Mouse (Mus musculus): Measurements from ENCODE around the gene Chad. TPM values are rescaled to one million over a fixed set of nuclear protein-coding genes. Genes with fewer than 3 reads are reported as not detected.

Chad gene
- polyA plus RNA-seq, 1 experiment from 2014 or later = 0.52 TPM

GRCm38 (mm10) chr11:94614603-94615002, 49.8 kb downstream of the Chad start:
- no peak for DNase-seq (ENCODE audit: low spot score)
- Histone ChIP-seq H3K4me1 (ENCODE audit: control insufficient read depth, insufficient read depth, low read length) (no peaks in the 10 kb centered on the region), H3K9me3 (replicated peaks; ENCODE audit: control insufficient read depth, low read length) (no peaks in the 10 kb centered on the region), H3K9ac (replicated peaks; ENCODE audit: low read length) (no peak overlapping the region), H3K36me3 (replicated peaks; ENCODE audit: control insufficient read depth, insufficient read depth, low read depth, low read length) (no peaks in the 10 kb centered on the region), H3K27ac (replicated peaks; ENCODE audit: low read depth, low read length) (no peak overlapping the region), H3K4me2 (ENCODE audit: low read depth, low read length) (no peak overlapping the region), H3K27me3 (ENCODE audit: control insufficient read depth, insufficient read depth, low read length) (no peaks in the 10 kb centered on the region), H3K4me3 (ENCODE audit: low read depth, low read length) (no peak overlapping the region)
- 88% methylated on average over 4 of the region's 4 CpGs for WGBS
- ATAC-seq (replicated peaks; ENCODE audit: insufficient number of reproducible peaks, low FRiP score, low TSS enrichment, low read depth) = no peak

DNA sequence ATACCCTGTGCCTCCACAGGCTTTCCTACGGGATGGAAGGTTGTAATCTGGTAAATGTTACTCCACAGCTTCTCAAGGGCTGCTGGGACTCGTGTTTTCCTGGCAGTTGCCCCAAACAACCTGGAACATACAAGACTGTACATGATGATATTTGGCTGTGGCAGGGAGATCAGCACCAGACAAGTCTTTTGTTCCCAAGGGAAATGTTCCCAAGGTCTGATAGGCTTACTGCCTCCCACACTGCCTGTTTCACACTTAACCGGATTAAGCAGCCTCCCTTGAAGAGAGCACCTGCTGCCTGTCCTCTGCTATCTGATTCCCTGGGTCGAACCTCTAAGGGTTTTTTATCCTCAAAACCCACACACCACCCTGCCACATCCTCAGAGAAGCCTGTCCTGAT, 50.6 kb downstream of the Chad start:
- Histone ChIP-seq H3K9ac (replicated peaks; ENCODE audit: low read length) (no peak overlapping the region), H3K4me2 (ENCODE audit: low read depth, low read length) (no peak overlapping the region), H3K9me3 (replicated peaks; ENCODE audit: control insufficient read depth, low read length) (no peaks in the 10 kb centered on the region), H3K27me3 (ENCODE audit: control insufficient read depth, insufficient read depth, low read length) (no peaks in the 10 kb centered on the region), H3K27ac (replicated peaks; ENCODE audit: low read depth, low read length) (no peak overlapping the region), H3K4me3 (ENCODE audit: low read depth, low read length) (no peak overlapping the region), H3K4me1 (ENCODE audit: control insufficient read depth, insufficient read depth, low read length) (no peaks in the 10 kb centered on the region), H3K36me3 (replicated peaks; ENCODE audit: control insufficient read depth, insufficient read depth, low read depth, low read length) (no peaks in the 10 kb centered on the region)
- no peak for DNase-seq (ENCODE audit: low spot score)
- 38% methylated on average over 4 of the region's 4 CpGs for WGBS
- no peak for ATAC-seq (replicated peaks; ENCODE audit: insufficient number of reproducible peaks, low FRiP score, low TSS enrichment, low read depth)

GRCm38 (mm10) chr11:94617646-94618045, 52.8 kb downstream of the Chad start:
- WGBS = 88% methylated on average over 2 of the region's 2 CpGs
- no peaks in the 10 kb centered on the region for H3K27me3 ChIP-seq (ENCODE audit: control insufficient read depth, insufficient read depth, low read length)
- H3K4me2 ChIP-seq (ENCODE audit: low read depth, low read length) = no peak overlapping the region
- no peak overlapping the region for H3K9ac ChIP-seq (replicated peaks; ENCODE audit: low read length)
- H3K4me3 ChIP-seq (ENCODE audit: low read depth, low read length) = no peak overlapping the region
- no peak overlapping the region for H3K27ac ChIP-seq (replicated peaks; ENCODE audit: low read depth, low read length)
- ATAC-seq (replicated peaks; ENCODE audit: insufficient number of reproducible peaks, low FRiP score, low TSS enrichment, low read depth) = no peak
- H3K9me3 ChIP-seq (replicated peaks; ENCODE audit: control insufficient read depth, low read length) = no peaks in the 10 kb centered on the region
- H3K4me1 ChIP-seq (ENCODE audit: control insufficient read depth, insufficient read depth, low read length) = no peaks in the 10 kb centered on the region
- DNase-seq (ENCODE audit: low spot score) = no peak
- no peaks in the 10 kb centered on the region for H3K36me3 ChIP-seq (replicated peaks; ENCODE audit: control insufficient read depth, insufficient read depth, low read depth, low read length)

Other genes with a start within 250 kb of the Chad start
- gene Luc7l3, start 243.1 kb upstream of the Chad start, polyA plus RNA-seq (2014; fragmentation: Nextera tagmentation; extraction: Ambion mirVana) = 114 and 126 TPM in 2 replicates
- gene Ankrd40, start 237.0 kb upstream of the Chad start, polyA plus RNA-seq (2014; fragmentation: Nextera tagmentation; extraction: Ambion mirVana) = 19.9 and 23.5 TPM in 2 replicates
- 0.60 and 0.63 TPM in 2 replicates for gene Abcc3, start 172.1 kb upstream of the Chad start, polyA plus RNA-seq (2014; fragmentation: Nextera tagmentation; extraction: Ambion mirVana)
- 10.9 and 14.1 TPM in 2 replicates for gene Cacna1g, start 90.8 kb upstream of the Chad start, polyA plus RNA-seq (2014; fragmentation: Nextera tagmentation; extraction: Ambion mirVana)
- gene Spata20, start 78.9 kb upstream of the Chad start, polyA plus RNA-seq (2014; fragmentation: Nextera tagmentation; extraction: Ambion mirVana) = 0.08 and 0.27 TPM in 2 replicates
- 1.5 and 2.3 TPM in 2 replicates for gene Epn3, start 65.1 kb upstream of the Chad start, polyA plus RNA-seq (2014; fragmentation: Nextera tagmentation; extraction: Ambion mirVana)
- 1.9 and 2.4 TPM in 2 replicates for gene Mycbpap, start 43.3 kb upstream of the Chad start, polyA plus RNA-seq (2014; fragmentation: Nextera tagmentation; extraction: Ambion mirVana)
- 2.4 and 3.7 TPM in 2 replicates for gene Rsad1, start 15.8 kb upstream of the Chad start, polyA plus RNA-seq (2014; fragmentation: Nextera tagmentation; extraction: Ambion mirVana)
- 6.8 and 7.1 TPM in 2 replicates for gene Acsf2, start 36.8 kb downstream of the Chad start, polyA plus RNA-seq (2014; fragmentation: Nextera tagmentation; extraction: Ambion mirVana)
- 171 and 185 TPM in 2 replicates for gene Lrrc59, start 64.7 kb downstream of the Chad start, polyA plus RNA-seq (2014; fragmentation: Nextera tagmentation; extraction: Ambion mirVana)
- gene Mrpl27, start 88.7 kb downstream of the Chad start, polyA plus RNA-seq (2014; fragmentation: Nextera tagmentation; extraction: Ambion mirVana) = 122 and 136 TPM in 2 replicates
- 47.0 and 51.7 TPM in 2 replicates for gene Eme1, start 88.9 kb downstream of the Chad start, polyA plus RNA-seq (2014; fragmentation: Nextera tagmentation; extraction: Ambion mirVana)
- 11.1 and 12.1 TPM in 2 replicates for gene Xylt2, start 112.5 kb downstream of the Chad start, polyA plus RNA-seq (2014; fragmentation: Nextera tagmentation; extraction: Ambion mirVana)
- 0.15 and 0.21 TPM in 2 replicates for gene Gm11541, start 139.5 kb downstream of the Chad start, polyA plus RNA-seq (2014; fragmentation: Nextera tagmentation; extraction: Ambion mirVana)
- gene Cdc34b, start 176.7 kb downstream of the Chad start, polyA plus RNA-seq (2014; fragmentation: Nextera tagmentation; extraction: Ambion mirVana) = 0.29 and 0.36 TPM in 2 replicates
- not detected in 2 replicates for gene Tmem92, start 217.7 kb downstream of the Chad start, polyA plus RNA-seq (2014; fragmentation: Nextera tagmentation; extraction: Ambion mirVana)

All from embryonic facial prominence, embryonic 11.5 days (tissue).